Mouse (Mus musculus) ZHBTc4 (cell line): ENCODE measurements around the gene Cd160.

Source experiments
- DNase-seq: peaks from one replicate; pipeline ENCODE4 v3.0.0-alpha.2; 2011; ENCODE audit warnings: low read depth, low spot score

The Cd160 gene

GRCm38 (mm10) chr3:96759695-96760094 is 69.5 kb downstream of the Cd160 start:
- no peak for DNase-seq

GRCm38 (mm10) chr3:96757691-96758090 is 71.5 kb downstream of the Cd160 start:
- peak; percentile 36 for DNase-seq

GRCm38 (mm10) chr3:96755935-96756334 is 73.2 kb downstream of the Cd160 start:
- DNase-seq, result no peak
